Mouse (Mus musculus) liver, embryonic 16.5 days (tissue): Measurements from ENCODE around the gene Trmo. TPM values are rescaled to one million over a fixed set of nuclear protein-coding genes. Genes with fewer than 3 reads are reported as not detected.

Source experiments
- ATAC-seq: fragments of 200-750 bp; cut with Nextera tagmentation; 2 replicates; pipeline ENCODE4 v1.8.0; 2017; ENCODE audit warnings: low read depth, mild to moderate bottlenecking, moderate number of reproducible peaks, moderate library complexity
- H3K27ac ChIP-seq: fragments of 300-500 bp; sonication (generic); 2 replicates; pipeline ENCODE4 v1.5.1; 2014; ENCODE audit warnings: mild to moderate bottlenecking, low read length
- H3K27me3 ChIP-seq: fragments of 300-500 bp; sonication (generic); 2 replicates; pipeline ENCODE4 v1.6.1; 2014; ENCODE audit warnings: low read depth, low read length, mixed read lengths; ENCODE audit not compliant: control insufficient read depth, insufficient read depth
- H3K36me3 ChIP-seq: fragments of 300-500 bp; sonication (generic); 2 replicates; pipeline ENCODE4 v1.6.1; 2014; ENCODE audit warnings: mild to moderate bottlenecking; ENCODE audit not compliant: control insufficient read depth, insufficient read depth
- H3K4me1 ChIP-seq: fragments of 300-500 bp; sonication (generic); 2 replicates; pipeline ENCODE4 v1.6.1; 2014; ENCODE audit warnings: low read depth, low read length, mixed read lengths; ENCODE audit not compliant: control insufficient read depth
- H3K4me2 ChIP-seq: fragments of 300-500 bp; sonication (generic); 2 replicates; pipeline ENCODE4 v1.6.1; 2014; ENCODE audit warnings: low read depth, low read length, mixed read lengths
- H3K4me3 ChIP-seq: fragments of 300-500 bp; sonication (generic); 2 replicates; pipeline ENCODE4 v1.5.1; 2014; ENCODE audit warnings: low read depth, mild to moderate bottlenecking, low read length
- H3K9ac ChIP-seq: fragments of 300-500 bp; sonication (generic); 2 replicates; pipeline ENCODE4 v1.6.1; 2014; ENCODE audit warnings: low read depth, low read length
- H3K9me3 ChIP-seq: fragments of 300-500 bp; sonication (generic); replicated peaks from 2 replicates; pipeline ENCODE4 v1.6.1; 2016; ENCODE audit warnings: low read length; ENCODE audit not compliant: control insufficient read depth
- WGBS: fragments of 180-500 bp; shearing (Covaris S2); extraction: QIAGEN DNeasy Blood & Tissue Kit; methylation state at CpG from one replicate; pipeline ENCODE4 v1.1.7; 2014; ENCODE audit not compliant: insufficient replicate concordance; 5-methylcytosine and 5-hydroxymethylcytosine counted together
- polyA plus RNA-seq: library from polyadenylated mRNA; unstranded; fragments of >200 nt; fragmentation: Nextera tagmentation; extraction: Ambion mirVana; gene quantifications from 2 replicates; pipeline ENCODE4 v1.2.1, GENCODE M21; 2015

Trmo gene
- polyA plus RNA-seq, 1 experiment from 2014 or later, result 7.1 TPM

- Histone ChIP-seq H3K9ac (peak overlapping the region; percentile 84), H3K4me1 (peaks cover 23% of the 10 kb centered on the region), H3K36me3 (peaks cover 46% of the 10 kb centered on the region), H3K4me2 (peak overlapping the region; percentile 93), H3K27ac (peak overlapping the region; percentile 96), H3K9me3 (no peaks in the 10 kb centered on the region), H3K4me3 (peak overlapping the region; percentile 74), H3K27me3 (no peaks in the 10 kb centered on the region)
- ATAC-seq, result no peak
- 5% methylated on average over 5 of the region's 5 CpGs for WGBS
Measured at GRCm38 (mm10) chr4:46388556-46388955, 681 bp downstream of the Trmo start.

DNA sequence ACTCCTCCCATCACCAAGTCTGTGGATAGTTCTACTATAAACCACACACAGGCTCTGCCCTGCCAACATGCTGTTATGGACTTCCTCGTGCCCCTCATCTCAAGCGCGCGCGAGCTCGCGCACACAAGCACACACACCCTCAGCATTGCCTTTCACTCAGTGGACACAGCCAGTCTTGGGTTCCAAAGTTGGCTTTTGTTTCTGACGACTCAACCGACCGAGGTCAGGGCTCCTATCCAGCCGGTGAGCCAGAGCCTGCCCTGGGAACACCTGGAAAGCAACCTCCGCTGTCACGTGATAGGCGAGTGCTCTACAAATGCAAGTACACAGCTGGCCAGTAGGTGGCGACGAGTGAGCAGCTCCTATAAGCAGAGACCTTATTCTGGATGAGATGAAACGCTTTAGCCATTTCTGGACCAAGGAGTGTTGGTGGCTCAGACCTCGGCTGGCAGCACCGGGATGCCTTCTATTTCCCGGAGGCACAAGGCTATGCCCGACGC lies 14.3 kb downstream of the Trmo start:
- peaks cover 37% of the 10 kb centered on the region for H3K36me3 ChIP-seq
- peak overlapping the region; percentile 13; the same call in 1 of the 2 replicates for H3K9ac ChIP-seq
- H3K4me3 ChIP-seq, result peak overlapping the region; percentile 42
- H3K27ac ChIP-seq, result no peak overlapping the region
- H3K4me2 ChIP-seq, result peak overlapping the region; percentile 64
- peaks cover 9% of the 10 kb centered on the region for H3K4me1 ChIP-seq
- ATAC-seq, result peak; percentile 70
- 17% methylated on average over 22 of the region's 22 CpGs for WGBS
- H3K27me3 ChIP-seq, result peaks cover 16% of the 10 kb centered on the region
- no peaks in the 10 kb centered on the region for H3K9me3 ChIP-seq

GRCm38 (mm10) chr4:46374455-46374854 lies 14.8 kb downstream of the Trmo start:
- Histone ChIP-seq H3K4me2 (peak overlapping the region; percentile 64), H3K9me3 (no peaks in the 10 kb centered on the region), H3K36me3 (peaks cover 32% of the 10 kb centered on the region), H3K27me3 (peaks cover 19% of the 10 kb centered on the region), H3K9ac (peak overlapping the region; percentile 13; the same call in 1 of the 2 replicates), H3K4me3 (peak overlapping the region; percentile 42), H3K27ac (no peak overlapping the region), H3K4me1 (peaks cover 9% of the 10 kb centered on the region)
- 52% methylated on average over 6 of the region's 6 CpGs for WGBS
- no peak for ATAC-seq

DNA sequence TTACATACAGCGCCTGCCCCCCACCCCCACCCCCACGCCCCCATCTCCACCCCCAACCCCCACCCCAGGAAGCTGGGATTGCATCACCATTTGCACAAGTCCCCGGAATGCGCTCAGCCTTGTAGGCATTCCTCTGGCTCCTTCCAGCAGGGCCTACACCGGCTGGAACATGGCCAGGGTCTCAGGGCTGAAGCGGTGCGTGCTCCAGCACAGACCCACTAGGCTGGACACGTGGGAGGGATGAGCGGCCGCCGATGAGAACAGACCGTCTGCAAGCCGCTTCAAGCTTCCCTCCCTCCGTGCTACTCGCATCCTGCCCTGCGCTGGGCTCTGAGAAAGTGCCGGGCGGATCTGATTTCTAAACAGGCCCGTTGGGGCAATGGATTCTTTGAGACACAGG lies 18.2 kb downstream of the Trmo start:
- H3K27ac ChIP-seq, result no peak overlapping the region
- H3K9me3 ChIP-seq, result no peaks in the 10 kb centered on the region
- WGBS, result 9% methylated on average over 19 of the region's 19 CpGs
- H3K36me3 ChIP-seq, result peaks cover 4% of the 10 kb centered on the region; the same call in 1 of the 2 replicates
- peak overlapping the region; percentile 41 for H3K4me2 ChIP-seq
- peak; percentile 51 for ATAC-seq
- H3K27me3 ChIP-seq, result peaks cover 22% of the 10 kb centered on the region
- no peak overlapping the region for H3K9ac ChIP-seq
- H3K4me3 ChIP-seq, result 0 out of 2 replicates have a peak overlapping the region, but pooled peaks have one; percentile 13
- H3K4me1 ChIP-seq, result peaks cover 9% of the 10 kb centered on the region

- H3K4me3 ChIP-seq, result no peak overlapping the region
- no peak overlapping the region for H3K9ac ChIP-seq
- H3K4me1 ChIP-seq, result peaks cover 9% of the 10 kb centered on the region
- H3K9me3 ChIP-seq, result no peaks in the 10 kb centered on the region
- ATAC-seq, result no peak
- peaks cover 22% of the 10 kb centered on the region for H3K27me3 ChIP-seq
- no peak overlapping the region for H3K27ac ChIP-seq
- peaks cover under 1% of the 10 kb centered on the region; the same call in 1 of the 2 replicates for H3K36me3 ChIP-seq
- 31% methylated on average over 6 of the region's 6 CpGs for WGBS
- no peak overlapping the region for H3K4me2 ChIP-seq
Measured at GRCm38 (mm10) chr4:46370406-46370805, 18.8 kb downstream of the Trmo start.

- Histone ChIP-seq H3K9ac (no peak overlapping the region), H3K4me2 (no peak overlapping the region), H3K27ac (no peak overlapping the region), H3K4me3 (no peak overlapping the region), H3K27me3 (peaks cover 22% of the 10 kb centered on the region), H3K4me1 (peaks cover 4% of the 10 kb centered on the region), H3K36me3 (no peaks in the 10 kb centered on the region), H3K9me3 (peaks cover 2% of the 10 kb centered on the region)
- WGBS, result 51% methylated on average over 4 of the region's 4 CpGs
- ATAC-seq, result no peak
Measured at GRCm38 (mm10) chr4:46369070-46369469, 20.2 kb downstream of the Trmo start.

- H3K4me2 ChIP-seq, result no peak overlapping the region
- peaks cover 2% of the 10 kb centered on the region for H3K9me3 ChIP-seq
- peaks cover 22% of the 10 kb centered on the region for H3K27me3 ChIP-seq
- no peak overlapping the region for H3K4me3 ChIP-seq
- WGBS, result 16% methylated on average over 12 of the region's 12 CpGs
- H3K9ac ChIP-seq, result no peak overlapping the region
- no peak for ATAC-seq
- no peaks in the 10 kb centered on the region for H3K36me3 ChIP-seq
- H3K4me1 ChIP-seq, result peaks cover 4% of the 10 kb centered on the region
- no peak overlapping the region for H3K27ac ChIP-seq
Measured at GRCm38 (mm10) chr4:46367487-46367959, 21.7 kb downstream of the Trmo start.

DNA sequence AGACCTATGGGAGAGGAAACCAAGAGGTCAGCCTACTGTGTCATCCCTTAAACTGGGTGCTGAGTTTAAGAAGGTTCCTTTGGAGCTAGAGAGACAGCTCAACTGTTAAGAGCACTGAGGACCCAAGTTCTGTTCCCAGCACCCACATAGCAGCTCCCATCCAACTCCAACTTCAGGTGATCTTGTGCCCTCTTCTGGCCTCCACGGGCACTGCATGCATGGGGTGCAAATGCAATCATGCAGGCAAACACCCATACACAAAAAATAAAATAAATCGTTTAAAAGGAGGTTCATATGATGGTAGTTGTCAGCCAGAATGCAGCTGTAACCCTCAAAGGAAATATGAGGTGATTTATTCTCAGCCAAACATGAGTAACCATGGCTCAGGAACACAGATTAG lies 24.9 kb downstream of the Trmo start:
- no peak overlapping the region for H3K4me3 ChIP-seq
- H3K27me3 ChIP-seq, result peaks cover 3% of the 10 kb centered on the region; the same call in 1 of the 2 replicates
- no peak overlapping the region for H3K4me2 ChIP-seq
- peaks cover 2% of the 10 kb centered on the region for H3K9me3 ChIP-seq
- no peak for ATAC-seq
- H3K9ac ChIP-seq, result no peak overlapping the region
- no peak overlapping the region for H3K27ac ChIP-seq
- no peaks in the 10 kb centered on the region for H3K4me1 ChIP-seq
- WGBS, result 62% methylated on average over 2 of the region's 2 CpGs
- no peaks in the 10 kb centered on the region for H3K36me3 ChIP-seq

DNA sequence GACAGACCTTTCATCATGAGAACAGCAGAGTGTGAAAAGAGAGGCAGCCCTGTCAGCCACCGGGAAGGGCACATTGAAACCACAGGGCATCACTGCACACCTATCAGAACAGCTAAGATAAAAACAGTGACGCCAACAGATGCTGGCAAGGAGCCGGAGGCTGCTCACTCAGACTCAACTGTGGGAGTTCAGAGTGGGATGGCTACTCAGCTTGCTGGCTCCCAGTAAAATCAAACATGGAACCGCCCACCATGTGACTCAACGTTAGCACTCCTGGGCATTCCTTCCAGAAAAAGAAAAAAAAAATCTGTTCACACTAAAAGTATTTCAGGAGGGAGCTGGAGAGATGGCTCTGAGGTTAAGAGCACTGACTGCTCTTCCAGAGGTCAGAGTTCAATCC lies 28.0 kb downstream of the Trmo start:
- Histone ChIP-seq H3K4me2 (no peak overlapping the region), H3K27me3 (peaks cover under 1% of the 10 kb centered on the region), H3K4me1 (no peaks in the 10 kb centered on the region), H3K9ac (no peak overlapping the region), H3K4me3 (no peak overlapping the region), H3K27ac (no peak overlapping the region), H3K9me3 (peaks cover 2% of the 10 kb centered on the region), H3K36me3 (no peaks in the 10 kb centered on the region)
- no peak for ATAC-seq
- WGBS, result 42% methylated on average over 5 of the region's 5 CpGs
